Mouse (Mus musculus) heart, adult 2 months (tissue): ENCODE data around the gene Il15.

ENCODE experiments used
- CTCF ChIP-seq: fragments of 200-600 bp; IDR thresholded peaks from 2 replicates; pipeline ENCODE4 v1.8.1; 2022; ENCODE audit warnings: antibody characterized with exemption, mild to moderate bottlenecking, moderate library complexity
- EP300 ChIP-seq: fragments of 200-500 bp; IDR thresholded peaks from 2 replicates; pipeline ENCODE4 v1.6.1; 2011; ENCODE audit warnings: low read depth, low read length, control low read depth; ENCODE audit not compliant: insufficient read depth

DNA sequence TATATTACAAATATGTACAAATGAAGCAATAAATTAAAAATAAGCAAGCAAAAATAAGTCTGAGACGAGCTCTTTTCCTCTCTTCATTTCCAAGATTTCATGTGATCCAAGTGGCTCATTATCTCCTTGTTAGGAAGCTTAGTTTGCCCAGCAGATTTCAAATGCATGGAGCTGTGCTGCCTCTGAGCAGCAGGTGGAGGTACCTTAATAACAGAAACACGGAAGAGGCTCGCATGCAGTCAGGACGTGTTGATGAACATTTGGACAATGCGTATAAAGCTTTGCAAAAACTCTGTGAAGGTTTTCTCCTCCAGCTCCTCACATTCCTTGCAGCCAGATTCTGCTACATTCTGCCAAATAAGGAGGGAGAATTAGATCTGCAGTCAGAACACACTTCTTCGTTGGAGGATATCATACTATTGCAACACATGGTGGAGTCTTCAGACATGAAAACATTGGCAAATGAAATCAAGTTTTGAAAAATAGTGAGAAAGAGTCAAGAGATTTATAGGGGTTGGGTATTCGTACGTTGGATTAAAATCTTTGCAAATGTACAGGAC, 71.3 kb downstream of the Il15 start:
- TF ChIP-seq CTCF (no peak), EP300 (no peak)
